In genomic region chr6:94631051-94631778, GRCm38 (mm10) we compare ENCODE assay signal across 8 mouse cellular contexts.
DNase-seq lines count a peak whose midpoint lies in the region; ATAC-seq and TF ChIP-seq lines count a peak whose summit lies in the region.

No protein-coding gene starts in this region.

- H3K4me3 ChIP-seq in liver, adult 2 months (ENCODE audit: insufficient read depth, low read depth, low read length): no peak overlapping the region
- H3K4me3 ChIP-seq in liver, postnatal 0 days (ENCODE audit: low read depth, low read length): no peak overlapping the region
- no peak overlapping the region for H3K4me3 ChIP-seq in limb, embryonic 12.5 days (replicated peaks)
- H3K4me3 ChIP-seq in olfactory bulb, adult 2 months (ENCODE audit: insufficient read depth, low read depth, low read length): no peak overlapping the region

- no peak for TF ChIP-seq CTCF in liver, adult 2 months (IDR thresholded peaks at IDR 0.05; ENCODE audit: low read depth, low read length)
- TF ChIP-seq CTCF in liver, postnatal 0 days (IDR thresholded peaks at IDR 0.05; ENCODE audit: low read depth): no peak
- TF ChIP-seq CTCF in olfactory bulb, adult 2 months (IDR thresholded peaks at IDR 0.05; ENCODE audit: insufficient read depth, low read depth, low read length): no peak

- H3K4me2 ChIP-seq in liver, postnatal 0 days (ENCODE audit: low read depth, low read length): no peak overlapping the region
- H3K4me2 ChIP-seq in limb, embryonic 12.5 days: no peak overlapping the region

- H3K36me3 ChIP-seq in liver, adult 2 months (ENCODE audit: control insufficient read depth, insufficient read depth, low read length): peaks cover 6% of the 10 kb centered on the region
- no peaks in the 10 kb centered on the region for H3K36me3 ChIP-seq in liver, postnatal 0 days (replicated peaks; ENCODE audit: insufficient read depth, low read length)
- H3K36me3 ChIP-seq in limb, embryonic 12.5 days: peaks cover 11% of the 10 kb centered on the region; the same call in 1 of the 2 replicates

- no peak for ATAC-seq in liver, postnatal 0 days
- ATAC-seq in limb, embryonic 12.5 days (ENCODE audit: insufficient number of reproducible peaks, insufficient read depth, low FRiP score, low TSS enrichment, low read depth): no peak

- TF ChIP-seq POLR2A in liver, adult 2 months (IDR thresholded peaks at IDR 0.05; ENCODE audit: extremely low read depth, insufficient read depth, low read length): no peak
- TF ChIP-seq POLR2A in olfactory bulb, adult 2 months (IDR thresholded peaks at IDR 0.05; ENCODE audit: insufficient read depth, low read depth, low read length): no peak

- H3K79me2 ChIP-seq in liver, adult 2 months (ENCODE audit: control insufficient read depth, insufficient read depth, low read length): peaks cover 12% of the 10 kb centered on the region; the same call in 1 of the 2 replicates

- no peaks in the 10 kb centered on the region for H3K9me3 ChIP-seq in liver, postnatal 0 days (ENCODE audit: low read length)
- H3K9me3 ChIP-seq in limb, embryonic 12.5 days: no peaks in the 10 kb centered on the region

- peak; percentile 79 for DNase-seq in liver, adult 2 months (ENCODE audit: extremely low read depth, low read depth, low spot score)
- no peak for DNase-seq in liver, postnatal 0 days
- DNase-seq in fibroblast of lung, adult 2 months (ENCODE audit: low read depth): peak; percentile 51
- no peak for DNase-seq in thymus, postnatal 36 days
- no peak for DNase-seq in frontal cortex, postnatal 14 days (ENCODE audit: low spot score in 2 of 2)
- no peak for DNase-seq in gastrocnemius, postnatal 4 days (ENCODE audit: low spot score in 2 of 2)

- H3K27ac ChIP-seq in liver, adult 2 months (replicated peaks; ENCODE audit: insufficient read depth, low read depth, low read length): no peak overlapping the region
- H3K27ac ChIP-seq in liver, postnatal 0 days (ENCODE audit: low read depth): no peak overlapping the region
- peak overlapping the region; percentile 29 for H3K27ac ChIP-seq in limb, embryonic 12.5 days
- H3K27ac ChIP-seq in olfactory bulb, adult 2 months (ENCODE audit: insufficient read depth, low read depth, low read length): 0 out of 2 replicates have a peak overlapping the region, but pooled peaks have one; percentile 4

- 37% methylated on average over 7 of the region's 7 CpGs for WGBS in liver, adult 2 months
- 67% methylated on average over 7 of the region's 7 CpGs for WGBS in liver, postnatal 0 days (ENCODE audit: insufficient replicate concordance)
- WGBS in limb, embryonic 12.5 days: 67% methylated on average over 7 of the region's 7 CpGs
- WGBS in olfactory bulb, adult 2 months: 74% methylated on average over 7 of the region's 7 CpGs

- peaks cover 12% of the 10 kb centered on the region for H3K4me1 ChIP-seq in liver, adult 2 months (ENCODE audit: control insufficient read depth, insufficient read depth, low read length)
- H3K4me1 ChIP-seq in liver, postnatal 0 days (ENCODE audit: insufficient read depth): no peaks in the 10 kb centered on the region
- H3K4me1 ChIP-seq in limb, embryonic 12.5 days (replicated peaks): peaks cover 83% of the 10 kb centered on the region
- H3K4me1 ChIP-seq in olfactory bulb, adult 2 months (ENCODE audit: control insufficient read depth, insufficient read depth, low read length): peaks cover 39% of the 10 kb centered on the region

- no peak for TF ChIP-seq EP300 in liver, postnatal 0 days (IDR thresholded peaks at IDR 0.05; ENCODE audit: low read depth)

- H3K9ac ChIP-seq in liver, adult 2 months (ENCODE audit: low read depth, low read length): no peak overlapping the region
- no peak overlapping the region for H3K9ac ChIP-seq in liver, postnatal 0 days (replicated peaks)
- H3K9ac ChIP-seq in limb, embryonic 12.5 days (replicated peaks): no peak overlapping the region

- no peaks in the 10 kb centered on the region for H3K27me3 ChIP-seq in liver, adult 2 months (ENCODE audit: control insufficient read depth, insufficient read depth, low read length)
- no peaks in the 10 kb centered on the region for H3K27me3 ChIP-seq in liver, postnatal 0 days (ENCODE audit: insufficient read depth, low read length)
- H3K27me3 ChIP-seq in limb, embryonic 12.5 days: peaks cover 16% of the 10 kb centered on the region

Comparison
In these comparisons a context has a peak if more than half of its experiments do, and no peak if none do; other contexts are left out.
1. DNase-seq: peak in liver, adult 2 months (single experiment) and fibroblast of lung, adult 2 months (single experiment); none in liver, postnatal 0 days (single experiment), thymus, postnatal 36 days (0 of 2), frontal cortex, postnatal 14 days (0 of 2) and gastrocnemius, postnatal 4 days (0 of 2).
2. H3K27ac ChIP-seq: peak in limb, embryonic 12.5 days (single experiment) and olfactory bulb, adult 2 months (single experiment); none in liver, adult 2 months (single experiment) and liver, postnatal 0 days (single experiment).